Mouse (Mus musculus): ENCODE data around the gene Pgm5. TPM values are rescaled to one million over a fixed set of nuclear protein-coding genes. Genes with fewer than 3 reads are reported as not detected.
A peak's percentile ranks its signal among the peaks of the same experiment; 100 is the strongest.

Gene Pgm5
- total RNA-seq, 4 experiments from 2014 or later = 101 to 108 (median 103) TPM

DNA sequence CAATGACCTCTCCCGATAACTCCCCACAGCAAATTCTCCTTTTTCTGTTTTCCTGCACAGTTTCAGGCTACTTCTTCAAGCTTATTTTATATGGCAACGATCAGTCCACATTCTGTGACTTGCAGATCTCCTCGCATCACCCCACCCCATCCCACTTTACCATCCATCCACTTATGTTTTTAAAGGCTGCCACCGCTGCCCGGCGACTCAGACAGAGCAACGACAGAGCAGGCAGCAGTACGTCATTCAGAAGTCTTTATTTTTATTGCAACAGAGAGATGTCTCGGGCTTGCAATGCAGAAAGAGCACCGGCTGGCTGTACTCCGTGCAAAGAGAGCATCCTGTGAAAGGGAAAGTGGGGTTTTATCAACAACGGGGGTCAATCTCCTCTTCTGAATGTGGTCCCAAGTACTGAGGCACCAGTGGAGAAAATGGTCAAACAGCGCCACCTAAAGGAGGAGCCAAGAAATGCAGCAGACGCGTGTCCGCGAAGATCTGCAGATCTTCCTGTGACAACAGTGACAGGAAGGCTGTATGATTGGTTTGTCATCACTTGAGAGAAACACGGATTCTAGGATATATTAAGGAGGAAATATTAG is 9.5 kb upstream of the Pgm5 start:
- peak; percentile 63 for DNase-seq (ENCODE audit: low spot score)

DNA sequence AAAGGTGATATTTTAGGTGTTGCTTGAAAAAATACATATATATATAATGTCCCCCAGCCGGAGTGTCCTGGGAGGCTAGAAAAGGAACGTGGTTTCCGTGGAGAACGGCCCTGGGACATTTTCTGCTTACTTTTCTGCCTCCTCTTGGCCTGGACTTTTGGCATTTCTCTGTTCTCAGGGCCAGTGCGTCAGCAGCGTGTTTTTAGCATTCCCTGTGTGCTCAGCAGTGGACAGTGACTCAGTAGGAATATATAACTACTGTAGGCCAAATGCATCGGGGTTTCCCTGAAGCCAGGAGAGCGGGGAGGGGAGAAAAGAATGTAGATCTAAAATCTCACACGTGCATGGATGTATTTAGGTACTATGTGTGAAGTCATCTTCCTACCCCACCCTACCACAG is 3.8 kb upstream of the Pgm5 start:
- DNase-seq (ENCODE audit: low spot score) = no peak

DNA sequence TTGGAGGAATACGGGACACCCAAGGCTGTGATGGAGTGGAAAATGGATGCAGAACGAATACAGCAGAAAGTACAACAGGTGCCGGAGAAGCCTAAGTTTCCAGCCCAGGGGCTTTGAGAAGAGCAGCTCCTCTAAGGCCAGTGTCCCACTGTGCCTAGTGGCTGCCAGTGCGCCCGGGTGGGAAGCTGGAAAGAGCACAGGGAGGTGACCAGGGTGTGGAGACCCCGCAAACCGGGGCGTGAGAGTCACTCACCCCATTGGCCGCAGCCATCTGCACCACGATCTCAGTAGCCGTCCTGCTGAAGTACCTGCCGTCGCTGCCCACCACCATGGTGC is 411 bp downstream of the Pgm5 start:
- DNase-seq (ENCODE audit: low spot score) = no peak

DNA sequence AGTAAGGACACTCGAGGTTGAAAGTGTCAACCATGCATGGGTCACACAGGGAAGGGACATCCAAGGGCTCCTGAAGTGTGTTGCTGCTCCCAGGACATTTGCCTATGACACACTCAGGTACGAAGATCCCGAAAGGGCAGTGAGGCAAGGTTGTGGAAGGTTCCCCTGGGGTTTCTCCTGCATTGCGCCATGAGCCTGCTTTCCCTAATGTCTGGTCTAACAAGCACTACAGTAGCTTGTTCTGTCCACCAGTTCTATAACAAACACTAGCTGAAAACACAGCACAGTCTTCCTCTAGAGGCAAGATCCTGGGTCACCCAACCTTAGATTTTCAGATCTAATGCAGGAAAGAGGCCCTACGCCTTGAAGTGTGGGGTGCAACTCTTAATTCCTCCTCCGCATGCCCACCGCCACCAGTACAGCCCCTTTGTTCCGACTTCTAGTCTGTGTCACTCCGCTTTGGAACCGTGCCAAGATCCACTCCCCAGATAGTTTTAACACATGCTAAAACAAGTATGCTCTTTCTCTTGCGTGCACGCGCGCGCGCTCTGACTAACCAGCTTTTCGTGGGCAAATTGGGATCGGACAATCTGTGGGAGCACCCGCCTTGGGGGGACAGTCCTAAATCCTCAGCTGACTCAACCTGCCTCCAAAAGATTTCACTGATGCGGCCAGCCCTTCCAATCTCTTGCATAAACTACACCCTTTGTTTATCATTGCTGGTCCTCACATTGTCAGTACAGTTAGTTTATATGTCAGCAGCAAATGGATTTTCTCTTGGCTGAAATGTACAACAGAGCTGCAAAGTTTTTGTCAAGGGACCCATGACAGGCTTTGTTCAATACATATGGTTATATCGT is 10.0 kb downstream of the Pgm5 start:
- DNase-seq (ENCODE audit: low spot score) = peak; percentile 70

DNA sequence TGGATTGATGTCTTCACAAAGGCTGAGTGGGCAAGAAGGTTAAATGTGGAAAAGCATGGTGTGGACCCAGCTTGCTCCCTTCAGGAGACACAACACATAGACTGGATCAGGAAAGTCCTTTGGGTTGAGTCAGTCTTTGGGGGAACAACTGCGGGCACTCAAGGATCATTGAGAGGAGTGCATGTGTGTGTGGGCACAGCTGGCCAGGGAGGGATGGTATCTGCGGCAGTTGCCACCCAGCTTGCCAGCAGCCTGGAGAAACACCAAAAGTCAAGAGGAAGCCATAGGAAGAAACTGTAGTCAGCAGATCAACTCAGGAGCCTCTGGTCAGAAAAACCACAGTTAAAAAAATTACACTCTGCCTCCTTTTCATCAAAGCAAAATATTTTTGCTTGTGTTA is 12.8 kb downstream of the Pgm5 start:
- DNase-seq (ENCODE audit: low spot score) = no peak

DNA sequence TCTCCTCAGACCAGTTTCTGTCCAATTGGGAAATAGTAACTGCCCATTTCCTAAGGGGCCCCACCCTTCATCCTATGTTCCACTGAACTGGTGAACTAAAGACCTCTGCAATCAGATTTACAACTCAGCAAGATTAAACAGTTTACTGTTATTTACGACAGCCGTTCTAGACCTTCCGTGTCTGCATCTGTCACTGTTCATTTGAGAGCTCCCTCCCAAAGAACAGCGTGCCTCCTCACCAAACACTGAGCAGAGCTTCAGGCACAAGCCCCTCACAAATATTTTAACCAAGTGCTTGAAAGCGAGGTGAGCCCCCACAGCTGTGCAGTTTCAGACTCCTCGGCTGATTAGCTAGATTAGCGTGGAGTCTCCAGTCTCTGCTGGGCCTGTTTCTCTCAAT is 13.3 kb downstream of the Pgm5 start:
- no peak for DNase-seq (ENCODE audit: low spot score)

DNA sequence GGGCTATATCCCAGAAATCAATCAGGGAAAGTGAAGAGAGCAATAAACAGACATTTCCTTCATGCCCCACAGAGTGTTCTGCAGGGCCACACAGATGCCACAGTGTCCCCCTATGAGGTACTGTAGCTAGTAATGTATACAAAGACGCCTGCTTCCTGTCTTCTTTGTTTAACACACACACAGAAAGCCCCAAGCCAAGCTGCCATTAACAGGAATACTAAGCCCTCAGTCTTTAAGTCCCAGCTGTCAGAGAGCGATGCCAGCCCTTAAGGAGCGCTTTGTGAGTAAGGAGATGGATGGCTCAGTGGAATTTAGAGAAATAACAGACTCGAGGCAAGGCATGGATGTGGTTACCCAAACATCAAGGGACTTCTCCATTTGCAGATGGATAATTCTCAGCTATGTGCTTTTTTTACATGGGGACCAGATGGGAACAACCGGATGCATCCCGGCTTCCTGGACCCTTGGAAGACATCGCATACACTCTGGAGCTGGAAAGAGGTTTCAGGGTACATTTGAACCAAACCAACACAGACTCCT is 16.6 kb downstream of the Pgm5 start:
- no peak for DNase-seq (ENCODE audit: low spot score)

DNA sequence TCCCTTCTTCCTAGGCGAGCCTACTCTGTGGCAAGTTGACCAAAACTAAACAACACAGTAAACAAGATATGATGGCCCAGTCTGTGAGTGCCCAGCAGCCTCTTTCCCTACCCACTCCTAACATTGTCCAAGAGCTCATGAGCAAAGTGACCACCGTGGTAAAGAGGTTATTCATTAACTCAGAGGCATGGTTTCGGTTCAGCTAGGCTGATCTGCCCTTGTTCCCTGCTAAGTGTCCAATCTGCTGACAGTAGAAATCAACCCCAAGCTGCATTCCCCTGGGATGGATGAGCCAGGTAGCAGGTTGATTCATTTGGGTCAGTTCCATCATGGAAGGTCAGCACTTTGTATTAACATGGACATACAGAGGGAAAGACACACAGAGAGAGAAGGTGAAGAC is 19.6 kb downstream of the Pgm5 start:
- no peak for DNase-seq (ENCODE audit: low spot score)

DNA sequence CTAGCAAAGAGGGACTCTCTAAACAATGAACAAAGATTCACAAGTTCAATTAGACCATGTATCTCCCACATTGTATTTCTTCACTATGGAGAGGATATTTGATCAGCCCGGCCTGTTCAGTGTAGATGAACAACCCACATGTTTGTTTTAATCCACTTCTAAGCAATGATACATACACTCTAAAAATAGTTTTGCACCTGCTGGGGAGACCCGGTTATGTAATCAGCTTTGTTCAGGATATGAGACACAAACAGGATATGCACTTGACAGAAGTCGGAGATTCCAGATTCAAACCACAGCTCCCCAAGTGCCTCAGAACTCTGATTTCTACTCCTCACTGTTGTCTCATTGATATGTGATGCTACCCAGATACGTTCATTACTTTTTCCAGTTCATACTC is 37.1 kb downstream of the Pgm5 start:
- DNase-seq (ENCODE audit: low spot score) = peak; percentile 54

DNA sequence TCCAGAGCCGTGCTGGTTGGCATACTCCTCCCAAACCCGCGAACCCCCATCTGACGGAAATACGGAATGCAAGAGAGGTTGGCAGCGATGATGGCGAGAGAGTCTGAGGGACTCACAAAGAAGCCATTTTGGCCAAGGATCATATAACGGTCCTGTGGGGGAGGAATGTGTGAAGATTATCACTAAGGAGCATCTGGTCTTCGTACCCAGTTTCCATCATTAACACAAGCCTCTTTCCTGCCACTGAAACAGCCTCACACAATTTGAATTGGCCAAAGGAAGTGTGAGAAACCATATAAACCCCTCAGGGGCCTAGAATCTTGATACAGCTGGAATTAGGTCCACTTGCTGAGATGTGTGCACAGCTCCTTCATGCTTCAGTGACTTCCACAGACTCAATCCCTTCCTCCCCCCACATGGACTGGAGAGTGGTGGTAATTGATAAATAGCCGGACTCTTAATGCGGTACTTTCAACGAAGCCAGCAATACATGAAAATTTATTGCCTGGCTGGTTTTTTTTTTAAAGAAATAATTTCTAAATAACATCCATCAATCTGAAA is 45.9 kb downstream of the Pgm5 start:
- no peak for DNase-seq (ENCODE audit: low spot score)

DNA sequence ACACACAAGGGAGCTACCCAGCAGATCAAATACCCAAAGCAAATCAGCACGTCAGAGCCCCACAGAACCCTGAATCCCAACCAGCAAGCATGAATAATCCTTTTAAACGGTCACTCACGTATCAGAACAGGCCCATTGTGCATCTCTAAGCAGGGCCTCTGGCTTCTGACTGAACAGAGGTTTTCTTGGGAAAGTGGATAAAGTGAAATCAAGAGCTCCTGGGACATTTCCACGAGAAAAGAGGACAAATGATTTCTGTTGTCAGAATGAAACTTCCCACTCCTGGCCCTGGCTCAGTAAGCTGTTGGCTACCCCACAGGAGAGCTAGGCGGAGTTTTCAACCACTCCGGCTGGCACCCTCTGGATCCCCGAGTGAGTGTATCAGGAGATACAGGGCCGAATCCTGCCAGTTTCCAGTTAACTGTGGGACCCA is 48.8 kb downstream of the Pgm5 start:
- no peak for DNase-seq (ENCODE audit: low spot score)

DNA sequence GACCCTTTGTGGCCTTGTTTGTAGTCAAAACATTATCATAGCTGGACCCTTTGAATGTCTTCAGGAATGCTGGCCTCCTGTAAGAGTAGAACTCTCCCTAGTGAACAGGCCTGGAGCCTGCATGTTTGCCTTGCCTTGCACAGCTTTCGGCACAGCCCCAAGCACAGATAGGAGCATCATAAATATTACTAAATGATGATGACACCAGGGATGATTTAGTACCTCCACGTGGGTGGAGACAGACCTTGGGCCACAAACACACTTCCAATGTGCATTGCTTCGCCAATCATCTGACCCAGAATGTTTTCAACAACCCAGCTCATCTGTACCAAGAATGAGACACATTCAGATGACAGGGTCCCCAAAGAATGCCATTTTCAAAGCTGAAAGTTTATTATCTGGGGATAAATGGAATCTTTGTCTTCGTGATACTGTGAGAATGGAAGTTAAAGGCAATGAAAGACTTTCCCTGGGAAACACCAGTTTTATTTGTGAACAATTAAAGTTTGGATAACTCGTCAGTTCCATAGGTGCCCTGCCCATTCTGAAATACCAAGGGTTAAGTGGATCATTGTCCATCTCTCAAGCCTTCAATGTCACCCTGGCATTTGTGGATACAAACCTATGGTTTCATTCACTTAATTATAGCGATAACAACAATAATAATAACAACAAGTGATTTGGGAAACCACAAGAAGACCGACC is 49.4 kb downstream of the Pgm5 start:
- no peak for DNase-seq (ENCODE audit: low spot score)

DNA sequence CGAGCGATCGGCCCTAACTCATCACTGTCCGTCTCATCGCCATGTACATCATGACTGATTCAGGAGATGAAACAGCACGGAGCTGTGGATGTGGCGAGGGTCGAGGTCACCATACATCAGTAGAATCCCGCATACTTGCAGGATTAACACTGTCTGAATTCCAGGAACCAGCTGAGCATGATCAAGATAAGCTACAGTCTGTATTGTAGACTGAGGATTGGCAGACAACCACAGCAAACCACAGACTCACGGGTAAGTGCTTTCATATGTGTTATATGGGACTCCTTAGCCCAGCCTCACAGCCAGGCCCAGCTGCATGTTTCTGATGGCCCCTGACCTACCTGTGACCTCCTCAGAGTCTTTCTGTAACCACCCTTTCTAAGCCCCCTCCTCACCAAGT is 50.2 kb downstream of the Pgm5 start:
- no peak for DNase-seq (ENCODE audit: low spot score)

DNA sequence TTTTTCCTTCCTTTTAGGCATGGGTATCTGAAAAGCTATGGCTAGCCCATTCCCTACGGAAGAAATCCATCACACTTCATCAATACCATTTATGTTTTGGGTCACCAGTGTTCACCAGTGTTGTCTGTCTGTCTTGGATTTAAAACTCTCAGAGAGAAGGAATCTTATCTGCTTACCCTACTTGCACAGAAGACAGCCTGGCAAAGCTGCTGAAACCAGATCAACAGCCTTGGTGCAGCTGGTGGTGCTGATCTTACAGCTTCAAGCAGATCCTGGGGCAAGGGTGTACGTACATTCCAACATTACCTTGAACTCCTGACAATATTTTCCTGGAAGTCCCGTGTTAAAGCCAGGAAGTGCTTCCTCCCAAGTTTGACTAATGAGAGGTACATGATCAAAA is 55.6 kb downstream of the Pgm5 start:
- no peak for DNase-seq (ENCODE audit: low spot score)

DNA sequence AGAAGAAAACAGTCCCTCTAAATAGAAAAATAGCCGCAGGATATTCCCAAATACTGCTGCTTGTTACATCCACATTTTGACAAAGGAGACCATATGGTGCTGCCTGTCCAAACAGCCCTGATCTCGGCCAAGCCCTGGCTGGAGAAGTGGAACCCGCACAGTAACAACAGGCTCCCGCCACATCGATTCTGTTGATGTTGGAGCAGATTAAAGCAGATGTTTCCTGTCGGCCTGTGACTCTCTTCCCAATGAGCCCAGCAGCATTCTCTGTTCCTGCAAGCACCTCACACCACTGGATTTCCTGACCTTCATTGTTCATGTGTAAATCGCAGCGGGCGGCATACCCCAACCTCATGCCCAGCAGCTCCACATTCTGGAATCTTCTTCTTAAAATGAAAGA is 64.0 kb downstream of the Pgm5 start:
- DNase-seq (ENCODE audit: low spot score) = peak; percentile 57

DNA sequence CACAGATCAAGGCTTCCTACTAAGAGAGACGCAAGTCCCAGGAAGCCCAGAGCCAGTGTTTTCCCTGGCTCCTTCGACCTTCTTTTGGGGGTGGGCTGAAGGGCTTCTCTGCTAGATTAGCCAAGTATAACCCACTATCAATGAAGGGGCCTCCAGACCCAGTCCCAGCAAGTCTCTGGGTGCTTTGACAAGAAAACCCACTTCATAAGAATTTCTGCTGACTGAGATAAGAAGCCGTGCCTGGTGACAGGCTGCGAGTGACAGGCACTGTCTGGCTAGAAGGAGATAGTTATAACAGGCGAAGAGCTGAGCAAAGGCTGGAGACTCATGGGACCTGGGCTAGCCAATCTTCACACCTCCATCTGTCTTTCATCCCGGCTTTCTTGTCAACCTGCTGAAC is 67.3 kb downstream of the Pgm5 start:
- DNase-seq (ENCODE audit: low spot score) = no peak

DNA sequence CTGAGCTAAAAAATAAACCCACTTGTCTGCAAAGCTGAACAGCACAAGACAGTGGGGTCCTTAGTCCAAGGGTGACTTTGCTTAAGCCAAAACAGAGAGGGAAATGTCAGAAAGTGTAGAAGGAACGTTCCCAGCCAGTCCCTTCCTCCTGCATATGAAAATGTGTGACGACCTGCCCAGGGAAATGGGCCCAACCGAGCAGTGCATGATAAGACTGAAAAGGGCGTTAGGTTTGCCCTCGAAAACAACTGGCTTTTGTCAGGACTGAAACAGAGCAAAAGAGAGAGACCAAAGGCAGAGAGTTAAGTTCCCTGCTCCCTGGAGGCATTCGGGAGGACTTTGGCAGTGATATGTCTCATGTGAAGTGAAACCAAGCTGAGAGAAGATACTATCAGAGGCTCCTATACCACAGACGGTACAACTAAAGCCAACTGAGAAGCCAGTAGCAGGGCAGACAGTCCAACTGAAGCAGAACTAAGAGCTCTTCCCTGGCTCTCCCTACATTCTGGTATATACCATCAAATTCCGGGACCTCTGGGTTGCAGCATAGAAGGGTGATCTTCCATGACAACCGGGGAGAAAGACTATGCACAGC is 68.0 kb downstream of the Pgm5 start:
- no peak for DNase-seq (ENCODE audit: low spot score)

DNA sequence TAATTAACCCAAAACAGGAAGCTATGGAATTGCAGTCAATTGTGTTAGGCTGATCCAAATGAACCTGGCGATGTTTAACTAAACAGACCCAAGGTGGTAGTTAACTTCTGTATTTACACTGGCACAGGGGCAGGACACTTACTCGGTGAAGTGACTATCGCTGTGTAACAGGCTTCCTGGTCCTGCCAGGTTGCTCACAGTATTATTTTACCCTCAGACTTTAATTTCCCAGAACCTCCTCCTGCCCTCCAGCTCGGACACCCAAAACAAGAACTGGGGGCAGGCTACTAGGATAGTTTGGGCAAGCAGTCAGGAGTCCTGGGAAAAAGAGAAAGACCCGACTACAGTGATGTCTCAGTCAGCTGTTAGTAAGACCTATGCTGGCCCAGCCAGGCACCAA is 68.8 kb downstream of the Pgm5 start:
- no peak for DNase-seq (ENCODE audit: low spot score)

DNA sequence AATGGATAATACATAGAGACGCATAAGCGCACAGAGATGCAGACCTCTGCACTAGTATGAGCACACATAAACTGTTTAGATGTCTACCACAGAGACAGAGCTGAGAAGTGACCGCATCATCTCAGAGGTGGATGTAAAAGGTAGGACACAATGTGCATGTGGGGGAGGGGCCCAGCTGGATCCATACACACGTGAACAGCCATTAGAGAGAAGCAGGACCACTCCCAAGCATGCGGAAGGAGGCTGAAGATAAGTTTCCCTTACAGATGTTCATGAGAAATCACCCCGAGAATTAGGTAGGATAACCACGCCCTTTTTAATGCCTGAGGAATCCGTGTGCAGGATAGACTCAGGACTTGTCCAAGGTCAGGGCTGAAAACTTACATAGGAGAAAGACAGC is 75.8 kb downstream of the Pgm5 start:
- no peak for DNase-seq (ENCODE audit: low spot score)

DNA sequence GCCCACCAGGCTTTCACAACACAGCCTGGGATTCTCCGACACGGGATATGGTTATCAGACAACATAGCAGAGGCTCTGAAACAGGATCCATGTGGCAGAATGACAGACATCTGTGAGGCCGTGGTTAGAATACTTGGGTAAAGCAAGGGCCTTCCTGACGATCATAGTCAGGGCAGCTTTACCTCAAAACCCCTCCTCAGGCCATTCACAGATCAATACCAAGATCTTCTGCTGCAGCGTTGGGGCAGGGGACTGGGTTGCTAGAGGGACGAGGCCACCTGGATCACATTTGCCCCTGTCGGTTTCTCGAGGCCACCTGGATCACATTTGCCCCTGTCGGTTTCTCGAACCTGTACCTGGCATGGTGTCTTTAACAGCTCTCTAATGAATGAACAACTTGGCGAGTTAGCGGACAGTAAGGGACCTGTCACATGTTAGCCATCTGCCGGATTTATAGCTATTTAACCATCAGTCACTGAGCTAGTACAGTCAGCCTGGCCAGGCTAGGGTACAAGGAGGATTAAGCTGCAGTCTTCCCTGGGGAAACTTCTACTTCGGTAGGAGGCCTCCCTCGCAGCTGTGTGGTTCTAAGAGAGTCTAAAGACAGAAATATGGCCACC is 76.5 kb downstream of the Pgm5 start:
- DNase-seq (ENCODE audit: low spot score) = no peak

DNA sequence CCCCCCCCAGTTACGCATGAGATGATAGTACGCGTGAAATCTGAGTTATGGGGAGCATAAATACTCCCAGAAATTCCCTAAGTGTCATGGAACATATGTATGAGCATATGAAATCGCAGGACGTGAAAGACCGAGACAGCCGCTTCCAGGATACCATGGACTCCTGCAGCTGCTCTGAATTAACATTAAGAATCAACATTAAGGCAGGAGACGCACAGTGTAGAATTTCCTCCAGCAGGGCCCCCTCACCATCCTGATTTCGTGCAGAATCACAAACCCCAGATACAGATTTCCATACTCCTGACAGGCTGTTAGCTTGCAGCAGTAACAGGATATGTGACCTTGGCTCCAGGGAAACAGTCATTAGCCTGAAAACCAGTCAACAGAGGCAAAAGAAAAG is 77.9 kb downstream of the Pgm5 start:
- no peak for DNase-seq (ENCODE audit: low spot score)

DNA sequence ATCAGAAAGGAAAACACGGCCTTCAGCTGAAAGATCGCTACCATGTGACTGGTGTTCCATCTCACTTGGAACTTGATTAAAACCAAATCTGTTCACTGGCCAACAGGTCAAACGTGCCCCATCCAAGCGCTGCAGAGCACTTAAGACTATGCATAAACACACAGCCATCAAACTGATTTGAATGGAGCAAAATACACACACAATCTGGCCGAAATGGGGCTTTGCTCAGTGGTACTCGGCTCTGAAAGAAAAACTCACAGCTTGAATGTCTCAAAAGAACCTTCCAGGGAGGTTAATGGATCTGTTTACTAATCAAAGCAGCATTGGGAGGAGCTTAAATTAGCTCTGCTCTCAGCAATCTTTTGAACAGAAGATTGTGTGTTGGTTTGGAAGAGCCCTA is 81.7 kb downstream of the Pgm5 start:
- no peak for DNase-seq (ENCODE audit: low spot score)
